Mouse (Mus musculus): ENCODE data around the gene Ubald1. TPM values are rescaled to one million over a fixed set of nuclear protein-coding genes. Genes with fewer than 3 reads are reported as not detected.

The Ubald1 gene
- total and polyA plus RNA-seq, 2 experiments from 2014 or later = 18.3 to 27.6 TPM

- no peak overlapping the region for H3K27ac ChIP-seq (ENCODE audit: low read depth)
- no peaks in the 10 kb centered on the region for H3K9me3 ChIP-seq (replicated peaks; ENCODE audit: control insufficient read depth, low read length)
- H3K4me3 ChIP-seq (ENCODE audit: low read depth, low read length) = no peak overlapping the region
- ATAC-seq (ENCODE audit: insufficient read depth, low read depth) (no peak), DNase-seq (ENCODE audit: low spot score) (no peak)
- WGBS = 96% methylated on average over 8 of the region's 8 CpGs
- peaks cover 68% of the 10 kb centered on the region for H3K36me3 ChIP-seq (replicated peaks; ENCODE audit: control insufficient read depth, insufficient read depth, low read length)
- TF ChIP-seq CTCF (IDR thresholded peaks at IDR 0.05; ENCODE audit: low read depth) (no peak), EP300 (IDR thresholded peaks at IDR 0.05; ENCODE audit: low read depth) (no peak)
- H3K9ac ChIP-seq (replicated peaks; ENCODE audit: low read depth, low read length) = no peak overlapping the region
- H3K4me1 ChIP-seq (ENCODE audit: control insufficient read depth, insufficient read depth) = peaks cover 4% of the 10 kb centered on the region; the same call in 1 of the 2 replicates
- H3K4me2 ChIP-seq (ENCODE audit: low read depth, low read length) = no peak overlapping the region
- no peaks in the 10 kb centered on the region for H3K27me3 ChIP-seq (ENCODE audit: control insufficient read depth, insufficient read depth, low read length)
These were observed 30.6 kb upstream of the Ubald1 start for GRCm38 (mm10) chr16:4910758-4911157.

DNA sequence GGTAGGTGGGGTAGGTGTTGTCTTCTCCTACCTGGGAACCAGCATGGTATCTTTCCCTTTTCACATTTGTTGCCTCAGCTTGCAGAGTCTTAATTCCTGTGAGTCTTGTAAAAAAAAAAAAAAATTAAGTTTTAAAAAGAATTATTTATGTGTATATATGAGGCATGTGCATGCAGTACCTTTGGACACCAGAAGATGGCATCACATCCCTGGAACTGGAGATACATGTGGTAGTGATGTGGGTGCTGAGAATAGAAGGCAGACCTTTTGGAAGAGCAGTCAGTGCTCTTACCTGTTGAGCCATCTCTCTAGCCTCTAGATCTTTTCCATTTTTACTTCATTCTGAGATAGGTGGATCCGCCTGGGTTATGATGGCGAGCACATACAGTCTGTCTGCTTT lies 29.6 kb upstream of the Ubald1 start:
- peaks cover 61% of the 10 kb centered on the region for H3K36me3 ChIP-seq (replicated peaks; ENCODE audit: control insufficient read depth, insufficient read depth, low read length)
- no peak overlapping the region for H3K4me2 ChIP-seq (ENCODE audit: low read depth, low read length)
- ATAC-seq (ENCODE audit: insufficient read depth, low read depth) (no peak), DNase-seq (ENCODE audit: low spot score) (no peak)
- peaks cover 4% of the 10 kb centered on the region; the same call in 1 of the 2 replicates for H3K4me1 ChIP-seq (ENCODE audit: control insufficient read depth, insufficient read depth)
- no peaks in the 10 kb centered on the region for H3K9me3 ChIP-seq (replicated peaks; ENCODE audit: control insufficient read depth, low read length)
- TF ChIP-seq CTCF (IDR thresholded peaks at IDR 0.05; ENCODE audit: low read depth) (peak; percentile 42), EP300 (IDR thresholded peaks at IDR 0.05; ENCODE audit: low read depth) (no peak)
- H3K27ac ChIP-seq (ENCODE audit: low read depth) = no peak overlapping the region
- WGBS = 98% methylated on average over 2 of the region's 2 CpGs
- H3K27me3 ChIP-seq (ENCODE audit: control insufficient read depth, insufficient read depth, low read length) = no peaks in the 10 kb centered on the region
- H3K4me3 ChIP-seq (ENCODE audit: low read depth, low read length) = no peak overlapping the region
- no peak overlapping the region for H3K9ac ChIP-seq (replicated peaks; ENCODE audit: low read depth, low read length)

DNA sequence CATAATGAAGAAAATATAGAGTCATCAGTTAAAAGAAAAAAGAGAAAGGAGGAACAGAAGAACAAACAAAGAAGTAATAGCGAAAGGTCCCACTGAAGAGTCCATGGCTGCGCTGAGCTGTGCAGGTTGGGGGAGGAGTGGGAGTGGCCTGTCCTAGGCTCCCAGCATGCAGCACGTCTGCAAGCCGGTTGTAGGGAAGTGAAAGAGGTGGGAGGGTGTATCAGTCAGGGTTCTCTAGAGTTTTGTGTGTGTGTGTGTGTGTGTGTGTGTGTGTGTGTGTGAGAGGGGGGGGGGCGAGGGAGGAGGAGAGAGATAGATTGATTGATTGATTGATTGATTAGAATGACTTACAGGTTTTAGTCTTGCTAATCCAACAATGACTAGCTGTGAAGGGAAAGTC lies 27.9 kb upstream of the Ubald1 start:
- H3K4me2 ChIP-seq (ENCODE audit: low read depth, low read length) = no peak overlapping the region
- H3K9ac ChIP-seq (replicated peaks; ENCODE audit: low read depth, low read length) = no peak overlapping the region
- no peak overlapping the region for H3K4me3 ChIP-seq (ENCODE audit: low read depth, low read length)
- H3K4me1 ChIP-seq (ENCODE audit: control insufficient read depth, insufficient read depth) = 0 out of 2 replicates have a peak, but pooled peaks cover 3% of the 10 kb centered on the region
- no peaks in the 10 kb centered on the region for H3K9me3 ChIP-seq (replicated peaks; ENCODE audit: control insufficient read depth, low read length)
- no peaks in the 10 kb centered on the region for H3K27me3 ChIP-seq (ENCODE audit: control insufficient read depth, insufficient read depth, low read length)
- peaks cover 53% of the 10 kb centered on the region for H3K36me3 ChIP-seq (replicated peaks; ENCODE audit: control insufficient read depth, insufficient read depth, low read length)
- DNase-seq (ENCODE audit: low spot score) (no peak), ATAC-seq (ENCODE audit: insufficient read depth, low read depth) (0 out of 2 replicates have a peak, but pooled peaks have one; percentile 36)
- no peak for TF ChIP-seq EP300 (IDR thresholded peaks at IDR 0.05; ENCODE audit: low read depth)
- TF ChIP-seq CTCF (IDR thresholded peaks at IDR 0.05; ENCODE audit: low read depth) = no peak
- no peak overlapping the region for H3K27ac ChIP-seq (ENCODE audit: low read depth)
- 52% methylated on average over 4 of the region's 5 CpGs for WGBS

- no peak overlapping the region for H3K4me2 ChIP-seq (ENCODE audit: low read depth, low read length)
- no peaks in the 10 kb centered on the region for H3K9me3 ChIP-seq (replicated peaks; ENCODE audit: control insufficient read depth, low read length)
- no peaks in the 10 kb centered on the region for H3K27me3 ChIP-seq (ENCODE audit: control insufficient read depth, insufficient read depth, low read length)
- H3K4me1 ChIP-seq (ENCODE audit: control insufficient read depth, insufficient read depth) = 0 out of 2 replicates have a peak, but pooled peaks cover 3% of the 10 kb centered on the region
- H3K4me3 ChIP-seq (ENCODE audit: low read depth, low read length) = no peak overlapping the region
- WGBS = 64% methylated on average over 2 of the region's 2 CpGs
- no peak overlapping the region for H3K9ac ChIP-seq (replicated peaks; ENCODE audit: low read depth, low read length)
- no peak overlapping the region for H3K27ac ChIP-seq (ENCODE audit: low read depth)
- TF ChIP-seq CTCF (IDR thresholded peaks at IDR 0.05; ENCODE audit: low read depth) (no peak), EP300 (IDR thresholded peaks at IDR 0.05; ENCODE audit: low read depth) (no peak)
- DNase-seq (ENCODE audit: low spot score) = no peak
- no peak for ATAC-seq (ENCODE audit: insufficient read depth, low read depth)
- H3K36me3 ChIP-seq (replicated peaks; ENCODE audit: control insufficient read depth, insufficient read depth, low read length) = peaks cover 51% of the 10 kb centered on the region
These were observed 27.3 kb upstream of the Ubald1 start for GRCm38 (mm10) chr16:4907386-4907785.

GRCm38 (mm10) chr16:4906559-4906958 lies 26.4 kb upstream of the Ubald1 start:
- Histone ChIP-seq H3K36me3 (replicated peaks; ENCODE audit: control insufficient read depth, insufficient read depth, low read length) (peaks cover 42% of the 10 kb centered on the region), H3K27ac (ENCODE audit: low read depth) (no peak overlapping the region), H3K27me3 (ENCODE audit: control insufficient read depth, insufficient read depth, low read length) (no peaks in the 10 kb centered on the region), H3K9me3 (replicated peaks; ENCODE audit: control insufficient read depth, low read length) (no peaks in the 10 kb centered on the region), H3K9ac (replicated peaks; ENCODE audit: low read depth, low read length) (no peak overlapping the region), H3K4me1 (ENCODE audit: control insufficient read depth, insufficient read depth) (0 out of 2 replicates have a peak, but pooled peaks cover 3% of the 10 kb centered on the region), H3K4me3 (ENCODE audit: low read depth, low read length) (no peak overlapping the region), H3K4me2 (ENCODE audit: low read depth, low read length) (no peak overlapping the region)
- no peak for TF ChIP-seq CTCF (IDR thresholded peaks at IDR 0.05; ENCODE audit: low read depth)
- no peak for TF ChIP-seq EP300 (IDR thresholded peaks at IDR 0.05; ENCODE audit: low read depth)
- ATAC-seq (ENCODE audit: insufficient read depth, low read depth) = no peak
- DNase-seq (ENCODE audit: low spot score) = no peak

- WGBS = 52% methylated on average over 1 of the region's 1 CpGs
- no peak overlapping the region for H3K4me3 ChIP-seq (ENCODE audit: low read depth, low read length)
- peaks cover 33% of the 10 kb centered on the region for H3K36me3 ChIP-seq (replicated peaks; ENCODE audit: control insufficient read depth, insufficient read depth, low read length)
- no peak overlapping the region for H3K4me2 ChIP-seq (ENCODE audit: low read depth, low read length)
- DNase-seq (ENCODE audit: low spot score) = no peak
- H3K27ac ChIP-seq (ENCODE audit: low read depth) = no peak overlapping the region; the same call in 1 of the 2 replicates
- 0 out of 2 replicates have a peak, but pooled peaks cover 3% of the 10 kb centered on the region for H3K4me1 ChIP-seq (ENCODE audit: control insufficient read depth, insufficient read depth)
- H3K9me3 ChIP-seq (replicated peaks; ENCODE audit: control insufficient read depth, low read length) = no peaks in the 10 kb centered on the region
- no peak for ATAC-seq (ENCODE audit: insufficient read depth, low read depth)
- H3K27me3 ChIP-seq (ENCODE audit: control insufficient read depth, insufficient read depth, low read length) = no peaks in the 10 kb centered on the region
- TF ChIP-seq CTCF (IDR thresholded peaks at IDR 0.05; ENCODE audit: low read depth) (no peak), EP300 (IDR thresholded peaks at IDR 0.05; ENCODE audit: low read depth) (no peak)
- H3K9ac ChIP-seq (replicated peaks; ENCODE audit: low read depth, low read length) = no peak overlapping the region
These were observed 25.5 kb upstream of the Ubald1 start for GRCm38 (mm10) chr16:4905591-4905990.

Data from heart, postnatal 0 days (tissue).